39 mouse cellular contexts compared by ENCODE assay signal in genomic region chr19:4204889-4205288, GRCm38 (mm10). TPM values are rescaled to one million over a fixed set of nuclear protein-coding genes. Genes with fewer than 3 reads are reported as not detected.
DNase-seq lines count a peak whose midpoint lies in the region; ATAC-seq and TF ChIP-seq lines count a peak whose summit lies in the region.
"Had no signal": no experiment of that assay in that cellular context is flagged by ENCODE, and none has a peak within 500 bp of the region (broad histone marks: within the 10 kb centered on the region; RNA-seq: fewer than 3 reads in every experiment).

No protein-coding gene starts in this region.

- H3K27ac ChIP-seq in layer of hippocampus, adult 2 months: no peak overlapping the region; the same call in 1 of the 2 replicates
- peak overlapping the region; percentile 88 for H3K27ac ChIP-seq in spleen, adult 2 months (ENCODE audit: insufficient read depth, low read length)
- no peak overlapping the region for H3K27ac ChIP-seq in neural tube, embryonic 15.5 days (replicated peaks)
- H3K27ac ChIP-seq: heart, embryonic 10.5 days; limb, embryonic 13.5 days; liver, embryonic 12.5 days; midbrain, embryonic 15.5 days; neural tube, embryonic 12.5 days had no signal

- H3K9ac ChIP-seq in neural tube, embryonic 15.5 days (replicated peaks): no peak overlapping the region
- H3K9ac ChIP-seq: heart, embryonic 15.5 days; liver, embryonic 12.5 days; midbrain, embryonic 15.5 days; neural tube, embryonic 12.5 days had no signal

- ATAC-seq in neural tube, embryonic 15.5 days (ENCODE audit: low FRiP score): no peak
- ATAC-seq: activated CD4-positive, CD25-positive, alpha-beta regulatory T cell, adult 4 months; forebrain, embryonic 16.5 days; hindbrain, embryonic 16.5 days; liver, embryonic 12.5 days; midbrain, embryonic 15.5 days had no signal

- H3K36me3 ChIP-seq in spleen, adult 2 months (ENCODE audit: control insufficient read depth, insufficient read depth, low read length): no peaks in the 10 kb centered on the region; the same call in 1 of the 2 replicates
- H3K36me3 ChIP-seq in splenic B cell, adult 2 months (ENCODE audit: control insufficient read depth, insufficient read depth, low read length, poor library complexity, severe bottlenecking): no peaks in the 10 kb centered on the region; the same call in 1 of the 2 replicates
- H3K36me3 ChIP-seq in neural tube, embryonic 15.5 days: no peaks in the 10 kb centered on the region
- H3K36me3 ChIP-seq: heart, embryonic 15.5 days; midbrain, embryonic 15.5 days; neural tube, embryonic 12.5 days had no signal

- H3K4me3 ChIP-seq in layer of hippocampus, adult 2 months: no peak overlapping the region
- peak overlapping the region; percentile 27; the same call in 1 of the 2 replicates for H3K4me3 ChIP-seq in spleen, adult 2 months (ENCODE audit: extremely low read depth, insufficient read depth, insufficient read length)
- H3K4me3 ChIP-seq in neural tube, embryonic 15.5 days (replicated peaks): no peak overlapping the region
- H3K4me3 ChIP-seq: erythroblast, embryonic 14.5 days; heart, embryonic 10.5 days; heart, embryonic 15.5 days; limb, embryonic 13.5 days; liver, embryonic 12.5 days; midbrain, embryonic 15.5 days; neural tube, embryonic 12.5 days had no signal

- peak; percentile 51 for TF ChIP-seq CTCF in layer of hippocampus, adult 2 months (conservative IDR thresholded peaks at IDR 0.05)
- no peak for TF ChIP-seq CTCF in spleen, adult 2 months (IDR thresholded peaks at IDR 0.05; ENCODE audit: extremely low read depth, insufficient read depth, insufficient read length, insufficient replicate concordance)

- no peak for TF ChIP-seq POLR2A in spleen, adult 2 months (IDR thresholded peaks at IDR 0.05; ENCODE audit: low read depth, low read length)

- no peaks in the 10 kb centered on the region for H3K9me3 ChIP-seq in neural tube, embryonic 15.5 days (replicated peaks)
- H3K9me3 ChIP-seq: heart, embryonic 10.5 days; heart, embryonic 15.5 days; limb, embryonic 13.5 days; liver, embryonic 12.5 days; midbrain, embryonic 15.5 days; neural tube, embryonic 12.5 days had no signal

- H3K4me2 ChIP-seq in neural tube, embryonic 15.5 days: no peak overlapping the region
- H3K4me2 ChIP-seq: heart, embryonic 15.5 days; limb, embryonic 13.5 days; liver, embryonic 12.5 days; midbrain, embryonic 15.5 days; neural tube, embryonic 12.5 days had no signal

- peaks cover 38% of the 10 kb centered on the region for H3K4me1 ChIP-seq in spleen, adult 2 months (ENCODE audit: control insufficient read depth, insufficient read depth, insufficient read length)
- peaks cover 24% of the 10 kb centered on the region for H3K4me1 ChIP-seq in neural tube, embryonic 15.5 days

- WGBS in spleen, adult 2 months: 55% methylated on average over 4 of the region's 4 CpGs
- WGBS in neural tube, embryonic 15.5 days: 73% methylated on average over 3 of the region's 4 CpGs

- DNase-seq in layer of hippocampus, adult 2 months (ENCODE audit: low spot score in 2 of 2): no peak
- DNase-seq in layer of hippocampus, adult 11-12 months (ENCODE audit: low spot score): no peak
- no peak for DNase-seq in spleen, adult 2 months (ENCODE audit: low read depth in 1 of 2, low spot score in 2 of 2)
- no peak for DNase-seq in spleen, adult 12 weeks (ENCODE audit: low spot score)
- DNase-seq in T-cell, adult 2 months (ENCODE audit: low spot score): peak; percentile 35
- peak; percentile 37 for DNase-seq in splenic B cell, adult 2 months (ENCODE audit: low read depth, low spot score)
- DNase-seq in frontal cortex, adult 2 months (ENCODE audit: extremely low spot score in 1 of 2, low spot score in 1 of 2): no peak
- DNase-seq: adrenal gland, adult 8-10 months; cerebellum, adult 11-12 months; cerebellum, adult 9-11 months; kidney, adult 2 months; kidney, postnatal 10 days; lung, adult 18-20 months; lung, postnatal 10 days had no signal

- no peaks in the 10 kb centered on the region for H3K27me3 ChIP-seq in spleen, adult 2 months (ENCODE audit: control insufficient read depth, insufficient read depth, low read length)
- H3K27me3 ChIP-seq in splenic B cell, adult 2 months (ENCODE audit: control insufficient read depth, insufficient read depth, low read length, poor library complexity, severe bottlenecking): no peaks in the 10 kb centered on the region
- peaks cover 16% of the 10 kb centered on the region; the same call in 1 of the 2 replicates for H3K27me3 ChIP-seq in neural tube, embryonic 15.5 days (replicated peaks)
- H3K27me3 ChIP-seq: midbrain, embryonic 15.5 days had no signal

RNA-seq across cellular contexts. Expression of gene Rad9a, which starts 3.4 kb away (rescaled TPM):
- total RNA-seq in layer of hippocampus, adult 2 months (2021): 1 to 10 TPM; 8.1 to 8.7 TPM
- polyA plus RNA-seq in spleen, adult 2 months (2012; rRNA removed): 53.1 and 62.9 TPM in 2 replicates
- 24.3 and 27.2 TPM in 2 replicates for polyA plus RNA-seq in neural tube, embryonic 15.5 days (2015; fragmentation: Nextera tagmentation; extraction: Ambion mirVana)
- 18.4 and 19.3 TPM in 2 replicates for polyA plus RNA-seq in frontal cortex, adult 2 months (2012; rRNA removed)

RNA-seq across cellular contexts. Expression of gene Clcf1, which starts 9.1 kb away (rescaled TPM):
- under 1 TPM; 0.61 to 0.76 TPM for total RNA-seq in layer of hippocampus, adult 2 months (2021)
- polyA plus RNA-seq in spleen, adult 2 months (2012; rRNA removed): 128 and 163 TPM in 2 replicates
- polyA plus RNA-seq in neural tube, embryonic 15.5 days (2015; fragmentation: Nextera tagmentation; extraction: Ambion mirVana): 0.78 and 2.2 TPM in 2 replicates
- polyA plus RNA-seq in frontal cortex, adult 2 months (2012; rRNA removed): 3.9 and 4.5 TPM in 2 replicates
- polyA plus RNA-seq: erythroblast, embryonic 14.5 days had no signal

RNA-seq across cellular contexts. Expression of gene AC109138.7, which starts 9.3 kb away (rescaled TPM):
- total RNA-seq in layer of hippocampus, adult 2 months (2021): not detected
- not detected in 2 replicates for polyA plus RNA-seq in spleen, adult 2 months (2012; rRNA removed)
- polyA plus RNA-seq in neural tube, embryonic 15.5 days (2015; fragmentation: Nextera tagmentation; extraction: Ambion mirVana): not detected in 2 replicates
- polyA plus RNA-seq in frontal cortex, adult 2 months (2012; rRNA removed): not detected in 2 replicates
- total RNA-seq: adrenal gland, adult 8-10 months; adrenal gland, postnatal 4 days; gastrocnemius, adult 8-10 months; heart, postnatal 25 days; layer of hippocampus, postnatal 10 days; left cerebral cortex, adult 18-20 months; left cerebral cortex, postnatal 36 days; MEL had no signal
- polyA plus RNA-seq: activated CD4-positive, CD25-positive, alpha-beta regulatory T cell, adult 4 months; embryonic facial prominence, embryonic 14.5 days; erythroblast, embryonic 14.5 days; forebrain, embryonic 11.5 days; forebrain, embryonic 16.5 days; gonadal fat pad, adult 2 months; heart, embryonic 10.5 days; heart, embryonic 15.5 days; hindbrain, embryonic 11.5 days; hindbrain, embryonic 16.5 days; intestine, embryonic 14.5 days; large intestine, adult 2 months; limb, embryonic 13.5 days; liver, embryonic 12.5 days; midbrain, embryonic 15.5 days; neural tube, embryonic 12.5 days; stomach, embryonic 16.5 days had no signal

RNA-seq across cellular contexts. Expression of gene Ppp1ca, which starts 13.0 kb away (rescaled TPM):
- 100 to 1,000 TPM; 263 to 276 TPM for total RNA-seq in layer of hippocampus, adult 2 months (2021)
- polyA plus RNA-seq in spleen, adult 2 months (2012; rRNA removed): 464 and 481 TPM in 2 replicates
- 589 and 681 TPM in 2 replicates for polyA plus RNA-seq in neural tube, embryonic 15.5 days (2015; fragmentation: Nextera tagmentation; extraction: Ambion mirVana)
- 347 and 379 TPM in 2 replicates for polyA plus RNA-seq in frontal cortex, adult 2 months (2012; rRNA removed)

RNA-seq across cellular contexts. Expression of gene Tbc1d10c, which starts 13.8 kb away (rescaled TPM):
- total RNA-seq in layer of hippocampus, adult 2 months (2021): 1 to 10 TPM in 1 of 2 experiments, under 1 TPM in 1; 0.91 to 1.0 TPM
- polyA plus RNA-seq in spleen, adult 2 months (2012; rRNA removed): 266 and 328 TPM in 2 replicates
- 0.74 and 20.7 TPM in 2 replicates for polyA plus RNA-seq in neural tube, embryonic 15.5 days (2015; fragmentation: Nextera tagmentation; extraction: Ambion mirVana)
- 2.6 and 3.3 TPM in 2 replicates for polyA plus RNA-seq in frontal cortex, adult 2 months (2012; rRNA removed)

Comparison
In these comparisons a context has a peak if more than half of its experiments do, and no peak if none do; other contexts are left out.
1. DNase-seq: peak in T-cell, adult 2 months (single experiment) and splenic B cell, adult 2 months (single experiment); none in layer of hippocampus, adult 2 months (0 of 2), layer of hippocampus, adult 11-12 months (single experiment), spleen, adult 2 months (0 of 2), spleen, adult 12 weeks (single experiment) and frontal cortex, adult 2 months (0 of 2).
2. RNA of gene Clcf1, which starts 9.1 kb away (polyA plus RNA-seq): 128 to 163 TPM in spleen, adult 2 months; 3.9 to 4.5 TPM in frontal cortex, adult 2 months and 0.78 to 2.2 TPM in neural tube, embryonic 15.5 days; every median in the first group is over 10 times any median in the second.